Mouse (Mus musculus) inflammation-experienced regulatory T-cells, adult 6 months (primary cell): ENCODE measurements around the gene Unc5b. TPM values are rescaled to one million over a fixed set of nuclear protein-coding genes. Genes with fewer than 3 reads are reported as not detected.
"Not testable (repeated sequence)": the region's sequence is repeated elsewhere in the genome, so short reads cannot be mapped to it uniquely, and the experiment has no call there.

Experiments used
- ATAC-seq: one replicate; pipeline ENCODE4 v1.8.0; 2017
- polyA plus RNA-seq, 3 experiments: library from polyadenylated mRNA; unstranded; fragments of 100-300 nt; shearing (Covaris generic); gene quantifications; one replicate each; pipeline ENCODE4 v1.2.1; 2017

The Unc5b gene
- polyA plus RNA-seq = under 1 TPM in 1 of 3 experiments, not detected in 2; 0.10 TPM

DNA sequence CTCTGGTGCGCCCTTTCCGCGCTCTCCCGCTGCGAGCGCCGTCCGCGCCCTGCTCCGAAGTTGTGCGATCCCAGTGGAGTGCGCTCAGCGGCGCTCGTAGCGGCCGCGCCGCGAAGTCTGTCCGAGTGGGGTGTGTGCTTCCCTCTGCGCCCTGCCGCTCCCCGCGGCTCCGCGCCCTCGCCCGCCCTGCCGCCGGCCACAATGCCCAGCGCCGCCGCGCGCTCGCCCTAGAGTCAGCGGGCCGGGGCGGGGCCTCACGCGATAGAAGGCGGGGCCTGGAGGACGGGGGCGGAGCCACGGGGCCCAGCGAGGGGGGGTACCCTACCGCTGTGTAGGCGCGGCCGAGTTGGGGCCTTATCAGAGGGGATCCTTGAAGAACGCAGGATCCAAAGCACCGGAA, at the start of gene Unc5b:
TSS of gene Unc5b (minus strand) at position 203 of the 400 bp plus-strand sequence.
- peak; percentile 70 for ATAC-seq

DNA sequence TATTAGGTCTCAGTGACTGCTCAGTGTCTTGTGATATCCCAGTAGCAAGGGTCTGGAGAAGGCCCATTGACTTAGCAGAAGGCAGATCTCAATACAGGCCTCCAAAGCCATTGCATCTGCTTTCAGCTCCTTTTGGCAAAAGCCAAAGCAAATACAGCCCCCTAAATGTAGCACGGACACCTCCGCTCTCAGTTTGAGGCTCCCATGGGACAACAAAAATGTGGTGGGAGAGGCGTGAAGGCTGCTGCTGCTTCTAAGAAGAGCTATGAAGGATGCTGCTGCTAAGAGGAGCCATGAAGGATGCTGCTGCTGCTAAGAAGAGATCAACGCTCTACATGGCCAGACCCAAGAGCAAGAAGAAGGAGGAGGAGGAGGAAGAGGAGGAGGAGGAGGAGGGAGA, 48.4 kb upstream of the Unc5b start:
- ATAC-seq = no peak

DNA sequence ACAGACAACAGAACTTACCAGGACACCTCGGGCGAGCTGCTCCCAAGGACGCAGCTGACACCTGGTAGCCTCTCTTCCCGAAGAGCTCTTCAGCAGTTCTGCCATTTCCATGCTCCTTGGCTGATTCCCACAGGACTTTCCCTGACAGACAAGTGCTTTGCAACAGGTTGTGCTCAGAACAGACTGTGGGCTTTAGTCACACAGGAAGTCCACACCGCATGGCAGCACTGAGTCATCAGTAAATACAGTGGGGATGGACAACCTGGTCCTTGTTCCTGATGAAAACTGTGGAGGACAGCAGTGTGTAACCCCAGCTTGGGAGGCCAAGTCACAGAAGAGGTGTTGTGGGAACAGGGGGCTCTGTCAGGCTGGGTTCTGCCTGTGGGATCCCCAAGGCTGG, 45.7 kb upstream of the Unc5b start:
- no peak for ATAC-seq

DNA sequence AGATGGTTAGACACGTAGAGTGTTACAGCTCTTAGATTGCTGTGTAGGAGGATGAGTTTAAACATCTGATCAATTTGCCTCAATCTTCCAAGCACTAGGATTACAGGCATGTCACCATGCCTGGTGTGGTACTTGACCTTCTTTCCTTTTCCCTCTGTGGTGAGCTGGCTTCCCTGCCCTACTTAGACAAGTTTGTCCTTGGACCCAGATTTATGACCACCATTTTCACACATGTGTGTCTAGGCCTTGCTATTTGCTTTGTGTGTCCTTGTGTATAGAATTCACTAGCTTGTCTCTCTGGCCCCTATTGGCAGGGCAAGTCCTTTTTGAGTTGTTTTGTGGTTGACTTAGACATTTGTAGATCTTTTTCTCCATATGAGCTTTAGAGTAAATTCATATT, 43.6 kb upstream of the Unc5b start:
- no peak for ATAC-seq

DNA sequence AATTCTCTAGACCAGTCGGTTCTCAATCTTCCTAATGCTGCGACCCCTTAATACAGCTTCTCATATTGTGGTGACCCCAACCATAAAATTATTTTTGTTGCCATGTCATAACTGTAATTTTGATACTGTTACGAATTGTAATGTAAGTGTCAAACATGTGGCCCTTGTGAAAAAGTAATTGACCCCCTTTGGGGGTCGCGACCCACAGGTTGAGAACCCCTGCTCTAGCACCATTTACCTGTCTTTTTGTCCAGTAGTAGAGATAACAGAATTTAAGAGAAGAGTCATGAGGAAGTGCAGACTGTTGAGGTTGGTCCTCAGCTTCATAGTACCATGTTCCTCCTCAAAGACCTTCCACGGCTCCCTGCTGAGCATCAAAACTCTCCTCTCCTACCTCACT, 31.9 kb upstream of the Unc5b start:
- no peak for ATAC-seq

DNA sequence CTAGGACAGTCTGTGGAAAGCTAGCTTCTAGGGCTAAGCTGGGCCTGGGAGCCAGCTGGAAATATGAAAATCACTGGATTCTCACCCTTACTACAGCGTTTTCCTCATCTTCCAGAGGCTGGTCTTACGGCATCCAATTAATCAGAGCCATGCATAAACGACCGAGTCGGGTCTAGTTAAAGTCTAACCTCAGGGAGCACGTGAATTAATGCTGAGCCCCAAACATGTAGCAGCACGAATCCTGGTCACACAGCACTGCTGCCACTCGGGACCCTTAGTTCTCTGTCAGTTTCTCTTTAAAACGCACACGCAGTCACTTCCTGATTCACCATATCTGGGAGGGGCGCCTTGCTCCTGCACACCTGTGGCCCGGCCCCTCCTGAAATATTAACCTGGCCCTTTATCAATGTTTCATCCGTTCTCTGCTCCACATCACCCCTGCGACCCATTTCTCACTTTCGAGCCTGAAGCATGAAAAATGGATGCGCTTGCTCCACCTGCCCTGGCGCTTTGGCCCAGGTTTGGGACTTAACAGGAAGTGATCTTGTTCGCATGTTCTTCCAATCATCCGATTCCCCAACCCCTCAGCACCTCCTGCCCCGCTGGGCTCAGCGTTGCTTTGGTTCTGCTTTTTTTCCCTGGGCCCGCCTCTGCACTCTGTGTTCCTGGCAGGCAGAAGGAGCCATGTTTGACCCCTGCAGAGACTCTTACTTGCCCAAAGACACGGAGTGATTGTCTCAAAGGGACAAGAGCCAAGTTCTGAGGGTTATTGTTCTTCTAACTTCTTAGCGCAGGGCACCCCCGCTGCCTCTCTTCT, 31.3 kb upstream of the Unc5b start:
- no peak for ATAC-seq

DNA sequence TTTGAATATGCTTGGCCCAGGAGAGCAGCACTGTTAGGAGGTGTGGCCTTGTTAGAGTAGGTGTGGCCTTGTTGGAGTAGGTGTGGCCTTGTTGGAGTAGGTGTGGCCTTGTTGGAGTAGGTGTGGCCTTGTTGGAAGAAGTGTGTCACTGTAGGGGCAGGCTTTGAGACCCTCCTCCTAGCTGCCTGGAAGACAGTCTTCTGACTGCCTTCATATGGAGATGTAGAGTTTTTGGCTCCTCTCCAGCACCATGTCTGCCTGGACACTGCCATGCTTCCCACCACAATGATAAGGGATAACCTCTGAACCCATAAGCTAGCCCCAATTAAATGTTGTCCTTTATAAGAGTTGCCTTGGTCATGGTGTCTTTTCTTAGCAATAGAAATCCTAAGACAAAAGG, 13.9 kb upstream of the Unc5b start:
- ATAC-seq = not testable (repeated sequence)

DNA sequence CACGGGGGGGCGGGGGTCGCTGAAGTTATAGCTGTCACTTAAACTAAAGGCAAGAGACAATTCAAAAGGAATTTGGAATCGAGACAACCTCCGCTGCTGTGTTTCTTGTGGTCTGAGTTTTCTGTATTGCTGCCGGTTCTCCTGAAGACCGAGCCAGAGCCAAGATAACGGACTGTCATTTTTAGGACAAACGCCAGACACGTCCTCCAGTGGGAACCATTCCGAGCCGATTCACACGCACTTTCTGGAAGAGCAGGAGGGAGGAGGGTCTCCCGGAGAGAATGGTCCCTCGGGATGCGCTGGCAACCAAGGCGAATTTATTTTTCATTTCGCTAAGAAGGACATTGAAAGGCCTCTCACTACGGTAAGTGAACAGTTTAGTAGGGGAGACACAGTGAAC, 7.4 kb upstream of the Unc5b start:
- ATAC-seq = no peak

DNA sequence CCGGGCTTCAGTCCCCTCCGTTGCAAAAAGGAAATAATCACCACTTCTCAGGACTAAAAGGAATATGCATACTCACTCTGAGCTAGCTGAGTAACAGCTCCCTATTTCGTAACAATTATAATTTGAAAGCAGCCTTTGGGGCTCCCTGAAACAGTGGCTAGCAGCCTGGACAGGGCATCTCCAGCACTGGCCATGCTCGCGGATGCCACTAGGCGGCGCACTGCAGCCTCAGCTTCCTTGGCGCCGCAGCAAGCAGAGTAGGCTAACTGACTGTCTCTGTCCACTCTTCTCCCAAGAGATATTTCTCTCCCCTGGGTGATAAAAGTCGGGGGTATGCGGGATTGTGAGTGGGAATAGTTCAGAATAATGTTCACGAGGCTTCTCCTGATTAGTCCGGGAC, 3.6 kb upstream of the Unc5b start:
- no peak for ATAC-seq

DNA sequence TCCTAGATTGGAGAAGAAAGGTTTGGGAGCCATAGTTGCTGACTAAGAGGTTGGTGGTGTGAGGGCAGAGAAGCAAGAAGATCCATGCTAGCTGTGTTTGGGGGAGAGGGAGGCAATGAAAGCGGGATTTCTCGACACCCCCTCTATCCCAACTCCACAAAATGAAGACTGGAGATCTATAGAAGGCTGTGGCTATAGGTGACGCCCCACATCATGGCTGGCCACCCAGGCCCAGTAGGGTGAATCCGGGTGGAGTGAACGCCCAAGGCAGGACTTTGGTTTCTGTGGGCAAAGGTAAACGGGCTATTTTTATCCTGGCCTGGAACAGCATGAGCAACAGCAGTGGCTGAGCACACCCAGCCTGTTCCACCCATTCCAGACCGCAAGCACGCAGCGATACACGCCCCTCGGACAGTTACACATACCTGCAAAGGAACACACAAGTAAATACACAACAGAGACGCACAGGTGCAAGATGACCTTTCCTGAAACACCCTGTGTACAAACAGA, 1.3 kb upstream of the Unc5b start:
- ATAC-seq = no peak

DNA sequence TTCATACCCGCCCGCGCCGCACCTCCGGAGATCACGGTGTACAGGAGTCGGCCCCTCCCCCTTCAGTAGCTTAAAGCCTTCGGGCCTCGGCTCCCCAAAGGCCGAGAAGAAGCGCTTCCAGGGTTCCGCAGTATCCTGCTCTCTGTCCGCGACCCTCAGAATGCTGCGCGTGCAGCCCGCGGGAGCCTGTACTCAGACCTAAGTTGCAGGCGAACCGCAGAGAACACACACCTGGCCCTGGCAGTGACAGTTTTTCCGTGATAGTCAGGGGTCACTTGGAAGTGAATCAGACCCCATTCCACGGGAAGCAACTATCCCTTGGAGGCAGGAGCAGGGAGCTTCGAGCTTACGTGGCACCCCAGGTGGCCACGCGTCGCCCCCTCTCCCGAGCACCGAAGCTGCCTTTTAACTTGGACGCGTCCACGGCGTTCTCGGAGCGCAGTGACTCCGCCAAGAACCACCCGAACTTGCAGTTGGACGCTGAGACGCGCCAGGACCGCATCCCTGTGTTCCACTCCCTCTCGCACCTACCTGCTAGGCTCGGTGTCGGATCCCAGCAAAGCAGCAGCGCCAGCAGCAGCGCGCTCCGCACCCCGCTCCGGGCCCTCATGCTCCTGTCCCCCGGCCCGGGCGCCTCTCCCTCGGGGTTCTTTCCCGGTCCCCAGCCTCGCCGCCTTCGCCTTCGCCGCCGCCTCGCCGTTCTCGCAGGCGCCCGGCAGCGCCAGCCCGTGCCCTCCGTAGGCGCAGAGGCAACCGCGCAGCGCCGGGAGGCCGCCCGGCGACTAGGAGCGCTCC, 628 bp downstream of the Unc5b start:
- no peak for ATAC-seq

DNA sequence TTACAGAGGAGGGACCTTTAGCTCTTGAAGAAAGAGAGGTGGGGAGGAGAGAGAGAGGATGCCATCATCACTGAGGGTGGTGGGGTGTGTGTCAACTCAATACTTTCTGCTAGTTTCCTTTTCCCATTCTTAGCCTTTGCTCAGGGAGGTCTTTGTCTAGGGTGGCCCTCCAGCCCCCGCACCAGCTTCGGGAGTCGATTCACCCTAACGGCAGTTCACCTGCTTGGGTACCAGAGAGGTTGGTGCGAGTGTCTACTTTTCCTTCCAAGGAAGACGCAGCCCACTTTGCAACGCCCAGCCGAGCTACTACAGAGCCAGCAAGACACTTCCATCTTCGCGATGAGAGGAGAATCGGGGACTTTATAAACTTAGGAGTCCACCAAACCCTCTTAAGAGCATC, 1.4 kb downstream of the Unc5b start:
- ATAC-seq = no peak

DNA sequence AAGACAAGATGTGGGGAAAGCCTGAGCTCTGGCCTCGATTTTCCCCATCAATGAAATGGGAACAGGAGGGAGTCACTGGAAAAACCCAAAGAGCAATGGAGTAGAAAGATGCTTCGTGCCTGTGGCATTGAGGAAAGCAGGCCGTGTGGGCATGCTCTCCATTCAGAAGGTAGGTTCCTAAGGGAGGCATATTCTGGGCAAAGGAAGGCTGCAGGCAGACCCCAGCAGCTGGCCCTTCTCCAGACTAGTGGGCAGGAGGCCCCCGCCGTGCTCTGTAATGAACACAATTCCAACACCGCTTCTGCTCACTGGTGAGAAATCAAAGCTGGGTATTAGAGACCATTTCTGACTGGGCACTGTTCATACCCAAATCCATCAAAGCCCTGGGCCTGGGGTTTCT, 2.3 kb downstream of the Unc5b start:
- ATAC-seq = no peak

DNA sequence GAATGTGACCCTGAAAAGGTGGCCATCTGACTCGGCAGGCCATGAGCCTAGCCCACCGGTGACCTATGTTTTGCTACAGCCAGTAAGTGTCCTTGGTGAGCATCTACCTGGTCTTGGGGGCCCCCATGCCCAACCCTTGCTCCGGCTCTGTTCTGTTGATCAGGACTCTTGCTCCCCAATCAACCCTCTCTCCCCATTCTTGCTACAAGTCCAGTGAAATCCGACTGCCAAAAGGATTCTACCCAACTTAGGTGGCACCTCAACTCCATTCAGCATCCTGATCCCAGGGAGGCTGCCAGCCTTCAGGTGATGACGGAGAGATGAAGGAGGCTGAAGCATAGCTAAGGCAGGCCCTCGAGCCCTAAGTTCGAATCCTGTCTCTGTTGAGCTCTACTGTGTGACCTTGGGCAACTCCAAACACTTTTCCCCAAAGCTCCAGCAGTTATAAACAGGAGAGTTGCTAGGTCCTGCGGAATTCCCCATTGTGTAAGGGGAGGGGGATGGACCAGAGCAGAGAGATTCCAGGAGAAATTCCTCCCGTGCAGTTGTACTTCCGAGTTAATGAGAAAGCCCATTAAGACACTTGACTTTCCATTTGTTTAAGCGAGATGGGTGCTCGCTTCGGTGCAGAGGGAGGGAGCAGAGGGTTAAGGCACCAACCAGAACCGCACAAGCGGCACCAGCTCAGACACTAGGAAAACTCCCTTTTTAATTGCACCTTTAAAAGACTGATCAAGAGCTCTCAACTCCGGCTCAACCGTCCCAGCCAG, 3.3 kb downstream of the Unc5b start:
- ATAC-seq = no peak

DNA sequence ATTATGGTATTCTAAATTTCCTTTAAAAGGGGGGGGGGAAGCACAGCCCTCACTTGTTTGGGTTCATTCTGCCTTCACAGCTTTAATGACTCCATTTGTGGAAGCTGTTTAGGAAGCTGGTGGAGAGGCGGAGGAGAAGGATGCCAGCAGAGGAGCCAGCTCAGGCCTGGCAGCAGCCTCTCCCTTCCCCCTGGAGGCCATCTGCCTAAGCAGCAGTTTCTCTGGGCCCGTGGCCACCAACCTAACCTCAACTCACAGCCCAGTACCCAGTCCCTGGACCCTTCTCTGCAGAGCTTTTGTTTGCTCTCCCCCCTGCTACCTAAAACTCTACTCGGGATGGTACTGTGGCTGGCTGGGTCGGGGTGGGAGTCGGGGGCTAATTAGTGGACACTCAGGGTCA, 4.1 kb downstream of the Unc5b start:
- ATAC-seq = no peak

DNA sequence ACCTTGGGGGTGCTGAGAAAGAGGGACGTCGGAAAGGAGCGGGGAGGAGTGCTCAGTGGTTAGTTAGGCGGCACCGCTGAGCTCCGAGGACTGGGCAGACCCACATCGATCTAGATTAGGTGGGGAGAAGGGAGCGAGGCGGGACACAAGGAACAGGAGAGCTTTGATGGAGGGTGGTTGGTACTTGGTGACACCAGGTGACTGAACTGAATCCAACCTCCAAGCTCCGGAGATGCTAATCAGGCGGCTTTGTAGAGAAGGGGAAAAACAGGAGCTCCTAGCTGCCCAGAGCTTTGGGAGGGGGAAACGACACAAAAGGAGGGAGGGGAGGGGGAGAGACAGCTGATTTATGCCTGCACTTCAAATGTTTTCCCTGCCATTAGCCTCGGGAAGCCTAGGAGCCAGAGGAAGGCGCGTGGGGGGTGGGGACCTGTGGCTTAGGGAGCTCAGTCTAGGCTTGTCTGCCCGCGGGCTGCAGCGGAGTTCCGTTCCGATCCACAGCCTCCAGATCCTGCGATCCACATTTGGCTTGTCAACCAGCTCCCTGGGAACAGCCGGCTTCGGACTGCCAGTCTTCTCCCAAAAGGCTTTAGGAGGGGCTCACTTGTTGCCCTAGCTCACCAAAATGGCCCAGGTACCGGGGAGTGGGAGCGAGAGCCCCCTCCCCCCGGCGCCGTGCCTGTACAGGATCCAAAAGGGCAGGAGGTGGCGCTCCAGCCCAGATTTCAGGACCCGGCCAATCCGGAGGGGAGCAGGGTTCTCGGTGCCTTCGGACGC, 4.7 kb downstream of the Unc5b start:
- ATAC-seq = no peak

DNA sequence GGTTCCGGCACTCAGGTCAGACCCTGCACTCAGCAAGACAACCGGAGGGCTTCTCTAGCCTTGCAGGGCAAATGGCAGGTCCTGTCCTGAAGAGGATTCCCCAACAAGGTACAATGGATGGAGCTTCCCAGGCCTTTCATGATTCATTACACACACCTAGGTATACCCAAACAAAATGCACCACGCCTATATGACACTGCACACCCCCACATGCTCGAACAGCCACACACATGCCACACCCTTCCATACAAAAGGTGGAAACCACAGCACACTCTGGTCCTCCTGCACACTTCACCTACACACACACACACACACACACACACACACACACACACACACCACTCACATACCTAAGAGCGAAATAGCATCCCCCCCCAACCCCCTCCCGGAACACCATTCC, 5.4 kb downstream of the Unc5b start:
- ATAC-seq = no peak

DNA sequence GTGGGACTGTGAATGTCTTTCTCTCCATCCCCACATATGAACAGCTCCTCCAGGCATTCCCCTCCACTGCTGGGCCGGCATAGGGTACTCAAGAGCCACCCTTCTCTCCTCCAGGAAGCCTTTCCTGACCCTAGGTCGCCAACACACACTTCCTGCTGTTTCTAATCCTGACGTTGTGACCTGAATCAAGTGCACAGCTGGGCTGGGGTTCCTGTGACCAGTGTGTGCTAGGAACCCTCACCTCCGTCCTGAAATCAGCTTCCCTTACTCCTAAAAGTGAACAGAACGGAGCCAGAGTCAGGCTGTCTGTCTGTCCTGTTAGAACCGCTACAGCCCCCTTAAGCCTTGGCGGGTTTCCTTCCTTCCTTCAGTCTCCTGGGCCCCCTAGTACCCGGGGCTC, 7.6 kb downstream of the Unc5b start:
- no peak for ATAC-seq

DNA sequence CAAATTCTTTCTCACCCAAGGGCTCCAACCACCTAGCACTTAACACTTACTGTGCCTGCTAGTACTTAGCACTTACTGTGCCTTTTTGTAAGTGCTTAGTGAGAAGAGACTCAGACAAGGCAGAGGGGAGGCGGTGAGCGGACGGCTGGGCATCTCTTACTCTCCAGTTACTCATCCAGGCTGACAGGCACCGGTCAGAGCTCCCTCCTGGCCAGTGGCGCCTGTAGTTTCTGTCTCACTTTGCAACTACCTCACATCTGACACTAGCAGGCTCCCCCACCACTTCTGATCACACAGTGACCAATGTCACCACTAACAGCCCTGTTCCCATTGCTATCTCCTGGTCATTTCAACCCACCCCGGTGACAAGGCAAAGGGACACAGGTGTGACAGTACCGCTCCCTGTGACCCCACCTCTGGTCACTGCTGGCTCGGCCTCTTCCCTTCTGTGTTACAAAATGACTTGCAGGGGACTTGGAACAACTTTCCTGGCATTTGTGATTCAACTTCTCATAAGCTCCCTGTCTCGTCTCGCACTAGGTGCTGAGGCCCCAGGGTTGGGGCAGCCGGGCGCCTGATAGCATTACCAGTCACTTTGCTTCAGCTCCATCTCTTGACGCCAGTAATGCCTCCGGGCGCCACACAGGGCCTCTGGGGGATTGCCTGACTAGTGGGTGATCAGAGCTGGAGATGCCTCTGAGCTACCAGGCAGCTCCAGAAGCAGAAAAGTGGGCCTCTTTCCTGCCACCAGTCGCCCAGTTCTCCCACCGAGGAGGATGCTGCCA, 8.5 kb downstream of the Unc5b start:
- no peak for ATAC-seq

DNA sequence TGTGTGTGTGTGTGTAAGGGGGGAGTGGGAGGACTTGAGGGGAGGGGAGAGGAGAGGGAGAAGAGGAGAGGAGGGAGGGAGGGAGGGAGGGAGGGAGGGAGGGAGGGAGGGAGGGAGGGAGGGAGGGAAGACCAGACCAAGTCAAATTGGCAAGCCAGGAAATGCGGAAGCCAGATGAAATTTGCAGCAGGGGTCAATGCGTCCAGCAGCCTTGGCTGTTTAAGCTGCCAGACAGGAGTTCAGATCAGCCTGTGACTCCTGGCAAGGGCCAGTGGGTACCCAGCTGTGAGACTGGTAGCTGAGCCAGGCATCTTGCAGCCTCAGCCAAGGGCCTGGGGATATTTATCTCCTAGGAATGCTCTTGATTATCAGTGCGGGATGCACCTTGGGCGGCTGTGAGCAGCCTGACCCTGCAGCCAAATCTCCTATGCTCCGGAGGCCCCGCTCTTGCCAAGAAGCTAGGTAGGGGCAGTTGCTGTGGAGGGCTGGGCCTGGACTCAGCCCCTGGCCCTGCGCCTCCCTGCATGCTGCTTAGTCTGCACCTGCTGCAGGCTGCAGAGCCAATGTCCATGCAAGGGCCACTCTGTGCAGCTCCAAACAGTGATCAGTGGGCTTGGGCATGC, 9.5 kb downstream of the Unc5b start:
- no peak for ATAC-seq

DNA sequence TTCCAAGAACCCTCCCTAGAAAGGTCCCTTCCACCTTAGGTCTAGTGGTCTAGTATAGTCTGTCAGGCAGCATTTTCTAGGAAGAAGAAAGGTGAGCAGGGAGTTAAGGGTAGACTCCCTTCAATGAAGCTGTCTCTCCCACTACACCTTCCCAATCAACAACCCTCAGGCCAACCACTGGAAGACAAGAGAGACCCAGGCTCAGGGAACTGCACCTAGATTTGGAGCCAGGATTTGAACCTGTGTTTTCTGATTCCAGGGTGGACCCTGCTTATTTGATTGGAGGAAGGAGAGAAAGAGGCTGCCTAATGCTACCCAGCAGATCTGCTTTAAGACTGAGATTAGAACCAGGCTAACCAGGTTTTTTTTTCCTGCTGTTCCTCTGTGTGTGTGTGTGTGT, 10.1 kb downstream of the Unc5b start:
- no peak for ATAC-seq
